Mouse (Mus musculus) WW6 (cell line): ENCODE data around the gene Anxa11.
"Not testable (repeated sequence)": the region's sequence is repeated elsewhere in the genome, so short reads cannot be mapped to it uniquely, and the experiment has no call there.

ENCODE experiments used
- DNase-seq: peaks from one replicate; pipeline ENCODE4 v3.0.0-alpha.2; 2013; ENCODE audit warnings: low read depth, low spot score

The Anxa11 gene

DNA sequence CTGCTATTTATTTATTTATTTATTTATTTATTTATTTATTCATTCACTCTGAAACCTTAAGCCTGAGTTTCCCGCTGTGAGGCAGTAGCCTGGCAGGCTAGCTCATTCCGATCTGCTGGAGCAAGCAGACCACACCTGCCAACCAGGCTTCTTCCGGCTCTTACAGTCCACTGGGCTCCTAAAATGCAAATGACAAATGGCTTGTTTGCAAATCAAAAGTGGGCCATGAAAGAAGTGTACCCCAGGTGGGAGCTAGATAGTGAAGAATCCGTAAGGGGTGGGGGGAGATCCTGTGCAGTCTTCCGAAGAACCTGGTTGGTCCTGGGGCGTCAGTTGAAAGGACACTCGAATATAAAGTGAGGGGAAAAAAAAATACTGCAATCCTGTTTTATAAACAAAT lies 995 bp upstream of the Anxa11 start:
- DNase-seq: no peak

GRCm38 (mm10) chr14:25841579-25841978 lies 377 bp upstream of the Anxa11 start:
- DNase-seq: no peak

DNA sequence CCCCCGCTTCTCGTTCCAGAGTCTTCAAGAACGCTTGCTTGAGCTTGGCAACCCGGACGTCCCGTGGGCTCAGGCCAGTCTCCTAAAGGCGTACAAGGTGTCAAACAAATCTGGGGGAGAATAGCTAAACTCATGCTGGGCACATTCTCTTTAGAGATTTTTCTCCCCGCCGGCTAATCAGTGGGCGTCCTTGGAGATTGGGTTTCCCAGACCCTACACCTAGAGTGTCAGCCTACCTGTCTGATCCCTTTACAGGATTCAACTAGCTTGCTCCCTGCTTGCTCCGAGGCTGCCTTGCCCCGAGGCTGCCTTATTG lies 690 bp downstream of the Anxa11 start:
- no peak for DNase-seq

DNA sequence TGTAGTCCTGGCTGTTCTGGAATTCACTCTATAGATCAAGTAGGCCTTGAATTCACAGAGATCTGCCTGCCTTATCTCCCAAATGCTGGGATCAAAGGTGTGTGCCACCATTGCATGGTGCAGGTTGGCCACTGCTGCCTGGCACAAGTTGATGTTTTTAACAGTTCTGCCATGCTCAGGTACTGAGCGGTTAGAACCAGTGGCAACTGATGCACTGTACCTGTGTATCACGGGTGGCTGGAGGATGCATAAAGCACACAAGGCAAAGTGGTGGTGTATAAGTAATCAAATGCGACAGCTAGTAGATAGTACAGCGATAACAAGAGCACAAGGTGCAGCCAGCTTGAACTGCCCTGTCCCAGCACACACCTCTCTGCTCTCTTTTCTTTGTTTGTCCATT lies 2.4 kb downstream of the Anxa11 start:
- no peak for DNase-seq

DNA sequence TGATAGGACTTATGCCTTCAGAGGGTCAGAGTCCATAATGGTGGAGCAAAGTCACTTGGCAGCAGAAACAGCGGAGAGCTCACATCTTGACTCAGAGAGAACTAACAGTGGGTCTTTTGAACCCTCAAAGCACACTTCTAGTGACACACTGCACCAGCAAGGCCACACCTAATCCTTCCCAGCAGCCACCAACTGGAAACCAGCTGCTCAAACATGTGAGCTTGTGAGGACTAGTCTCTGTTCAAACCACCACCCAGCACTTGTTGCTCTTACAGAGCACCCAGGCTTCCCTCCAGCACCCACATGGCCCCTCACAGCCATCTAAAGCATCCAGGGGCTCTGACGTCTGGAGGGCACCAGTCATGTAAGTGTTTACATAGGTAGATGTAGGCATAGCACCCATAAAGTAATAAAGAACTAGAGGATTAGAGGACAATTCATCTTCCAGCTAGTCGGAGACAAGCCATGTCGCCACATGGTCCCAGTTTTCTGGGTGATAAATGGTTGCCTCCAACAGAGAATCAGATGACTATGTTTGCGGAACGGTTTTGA lies 4.0 kb downstream of the Anxa11 start:
- no peak for DNase-seq

- no peak for DNase-seq
Observed at GRCm38 (mm10) chr14:25846516-25846915, 4.6 kb downstream of the Anxa11 start.

- no peak for DNase-seq
Observed at GRCm38 (mm10) chr14:25847660-25848059, 5.7 kb downstream of the Anxa11 start.

- DNase-seq: no peak
Observed at GRCm38 (mm10) chr14:25848237-25848636, 6.3 kb downstream of the Anxa11 start.

GRCm38 (mm10) chr14:25848708-25849107 lies 6.8 kb downstream of the Anxa11 start:
- DNase-seq: not testable (repeated sequence)

- no peak for DNase-seq
Observed at GRCm38 (mm10) chr14:25850433-25850832, 8.5 kb downstream of the Anxa11 start.

DNA sequence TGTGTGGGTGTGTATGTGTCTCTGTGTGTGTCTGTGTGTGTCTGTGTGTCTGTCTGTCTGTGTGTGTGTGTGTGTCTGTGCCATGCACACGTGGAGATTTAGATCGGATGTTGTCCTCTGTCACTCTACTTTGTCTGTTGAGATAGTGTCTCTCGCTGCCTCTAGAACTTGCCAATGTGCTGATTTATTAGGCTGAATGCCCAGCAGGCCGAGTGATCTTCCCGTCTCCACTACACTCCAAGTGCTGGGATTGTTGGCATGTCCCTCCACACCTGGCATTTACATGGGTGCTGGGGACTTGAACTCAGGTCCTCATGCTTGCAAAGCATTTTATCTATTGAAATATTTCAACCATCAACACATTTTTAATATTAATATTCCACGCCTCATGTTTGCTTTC lies 9.2 kb downstream of the Anxa11 start:
- DNase-seq: no peak

DNA sequence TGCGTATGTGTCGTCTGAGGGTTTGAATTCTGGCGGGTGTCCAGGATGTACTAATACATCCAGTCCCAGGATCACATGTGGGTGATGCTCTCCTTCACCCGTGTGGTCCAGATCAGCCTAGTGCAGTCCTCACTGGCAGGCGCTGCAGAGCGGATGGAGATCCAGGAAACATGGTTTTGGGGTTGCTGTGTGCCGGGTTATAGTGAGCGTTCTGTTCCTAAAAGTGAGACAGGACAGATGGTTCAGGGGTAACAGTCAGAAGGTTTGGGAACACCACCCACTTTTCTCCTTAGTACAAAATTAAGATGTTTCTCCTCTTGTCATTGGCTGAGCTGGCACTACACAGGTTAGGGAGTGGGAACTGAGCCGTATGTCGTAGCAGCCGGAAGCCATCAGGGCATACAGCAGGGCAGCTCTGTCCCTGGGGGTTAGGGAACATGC lies 10.2 kb downstream of the Anxa11 start:
- DNase-seq: no peak

GRCm38 (mm10) chr14:25853295-25853694 lies 11.3 kb downstream of the Anxa11 start:
- no peak for DNase-seq

DNA sequence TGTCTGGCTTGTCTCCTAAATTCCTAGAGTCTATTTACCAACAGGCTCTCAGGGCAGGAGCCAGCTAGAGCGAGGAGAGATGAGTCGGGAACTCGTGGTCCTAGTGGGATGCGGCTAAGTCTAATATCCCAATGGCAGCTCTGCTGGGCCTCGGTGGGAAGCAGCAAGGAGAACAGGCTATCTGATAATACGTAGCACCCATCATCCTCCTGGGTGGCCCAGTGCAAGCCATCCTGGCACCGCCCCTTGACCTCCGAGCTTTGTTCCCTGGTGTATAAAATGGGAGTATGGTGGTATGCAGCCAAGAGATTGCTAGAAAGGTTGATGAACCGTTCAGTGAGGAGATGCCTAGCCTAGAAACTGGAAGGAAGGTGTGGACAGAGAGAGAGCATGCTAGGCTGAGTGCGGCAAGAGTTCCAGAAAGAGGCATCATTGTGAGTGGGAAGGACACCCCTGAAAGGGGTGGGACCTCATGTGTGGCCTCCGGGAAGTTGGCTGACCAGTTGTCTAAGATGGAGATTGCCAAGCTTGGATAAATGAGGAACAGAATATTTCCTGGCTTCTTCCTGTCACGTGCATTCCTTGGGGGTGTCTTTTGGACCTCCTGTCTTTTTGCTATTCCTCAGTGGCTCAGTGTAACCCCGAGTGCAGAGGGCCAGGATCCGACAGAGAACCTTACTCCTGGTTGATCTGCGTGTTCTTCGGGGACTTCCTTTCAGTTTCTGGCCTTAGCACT lies 11.9 kb downstream of the Anxa11 start:
- DNase-seq: no peak

DNA sequence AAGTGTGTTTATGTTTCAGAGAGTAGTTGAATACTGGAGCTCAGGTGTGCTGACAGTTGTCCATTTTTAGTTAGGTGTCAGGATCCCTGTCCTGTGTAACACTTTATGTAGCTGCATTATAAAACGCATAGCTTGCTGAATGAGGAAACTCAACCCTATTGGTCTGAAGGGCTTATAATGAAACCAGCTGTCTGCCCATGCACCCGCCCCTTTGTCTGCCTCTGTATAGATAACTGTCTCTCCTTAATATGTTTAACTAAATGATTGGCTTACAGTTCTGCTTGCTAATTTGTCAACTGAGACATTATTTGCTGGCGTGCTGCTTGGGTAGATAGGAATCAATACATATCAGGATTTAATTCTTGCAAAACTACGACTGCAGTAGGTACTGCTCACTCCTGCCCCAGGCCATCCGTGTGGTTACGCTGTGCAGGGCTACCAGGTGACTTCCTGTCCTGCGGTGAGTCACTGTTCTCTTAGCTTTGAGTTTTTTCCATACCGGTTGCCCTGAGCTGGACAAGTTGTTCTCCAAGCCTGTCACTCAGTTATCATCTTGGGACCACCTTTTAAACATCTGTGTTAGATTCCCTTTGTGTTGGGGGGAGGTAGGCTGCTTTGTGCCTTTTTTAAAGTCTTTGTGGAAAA lies 13.4 kb downstream of the Anxa11 start:
- no peak for DNase-seq

- no peak for DNase-seq
Observed at GRCm38 (mm10) chr14:25857168-25857621, 15.2 kb downstream of the Anxa11 start.

DNA sequence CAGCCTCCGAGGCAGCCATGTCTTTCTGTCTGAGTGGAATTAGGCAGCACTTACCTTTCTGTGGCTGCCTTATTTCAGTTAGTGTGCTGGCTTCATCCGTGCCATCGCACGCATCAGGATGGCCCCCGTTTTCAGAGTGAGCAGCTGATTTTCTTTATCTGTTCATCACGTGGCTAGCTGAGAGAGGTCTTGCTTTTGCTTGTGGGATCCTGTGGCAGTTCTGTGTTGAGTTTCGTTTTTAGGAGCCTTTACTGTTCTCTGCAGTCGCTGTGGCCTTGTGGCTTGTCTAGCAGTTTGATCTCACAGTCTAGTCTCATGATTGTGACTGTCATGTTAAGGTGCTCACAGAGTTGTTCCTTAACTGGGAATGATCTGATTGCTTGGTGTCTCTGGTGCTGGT lies 16.0 kb downstream of the Anxa11 start:
- no peak for DNase-seq

DNA sequence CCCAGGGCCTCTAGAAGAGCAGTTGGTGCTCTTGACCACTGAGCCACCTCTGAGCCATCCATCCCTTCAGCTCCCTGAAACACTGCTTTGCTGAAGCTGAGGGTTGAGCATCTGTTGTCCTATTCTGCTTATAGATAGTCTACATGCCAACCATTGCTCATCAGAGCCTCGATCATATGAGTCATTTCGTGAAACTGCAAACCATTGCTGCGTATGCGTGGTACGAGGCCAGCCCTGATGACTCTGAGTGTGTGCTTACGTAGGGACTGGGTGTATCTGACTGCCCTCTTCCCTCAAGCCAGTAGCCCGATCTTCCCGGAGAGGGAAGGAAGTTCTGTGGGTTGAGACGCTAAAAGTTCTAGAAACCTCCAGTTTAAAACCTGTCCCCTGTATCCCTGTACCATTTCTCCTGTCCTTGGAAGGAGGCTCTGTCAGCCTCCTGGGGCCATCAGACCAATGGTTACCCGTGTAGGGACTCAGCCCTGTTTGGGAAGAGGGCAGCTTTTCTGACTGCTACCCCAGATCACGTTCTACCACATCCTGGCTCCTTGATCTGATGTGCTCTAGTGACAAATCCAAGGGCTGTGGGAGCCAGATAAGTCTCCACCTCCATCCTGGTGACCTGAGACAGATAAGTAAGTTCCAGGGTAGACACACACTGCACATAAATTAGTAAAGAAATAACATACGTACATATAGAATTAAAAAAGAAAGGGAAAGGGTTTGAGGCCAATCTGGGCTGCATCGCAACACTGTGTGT lies 20.0 kb downstream of the Anxa11 start:
- no peak for DNase-seq

GRCm38 (mm10) chr14:25863721-25864120 lies 21.8 kb downstream of the Anxa11 start:
- DNase-seq: no peak

GRCm38 (mm10) chr14:25865251-25865650 lies 23.3 kb downstream of the Anxa11 start:
- DNase-seq: no peak

- DNase-seq: no peak
Observed at GRCm38 (mm10) chr14:25866384-25866783, 24.4 kb downstream of the Anxa11 start.

DNA sequence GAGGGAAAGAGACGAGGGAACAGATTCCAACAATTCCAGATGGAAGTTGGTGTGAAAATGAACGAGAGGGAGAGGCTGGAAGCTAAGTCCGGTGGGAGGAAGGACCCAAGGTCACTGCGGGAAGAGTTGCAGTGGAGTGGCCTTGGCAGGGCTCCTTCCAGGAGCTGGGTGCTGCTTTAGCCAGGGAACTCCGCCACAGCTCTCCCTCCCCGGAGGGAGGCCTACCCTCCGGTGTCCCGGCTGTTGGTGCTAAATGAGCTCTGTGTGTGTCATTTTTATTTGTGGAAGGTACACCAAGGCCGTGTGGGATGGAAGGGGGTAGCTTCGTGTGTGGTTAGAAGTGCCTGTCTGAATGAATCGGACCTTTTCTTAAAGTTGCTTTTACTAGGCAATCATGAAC lies 24.9 kb downstream of the Anxa11 start:
- no peak for DNase-seq
